Mouse (Mus musculus) cortical plate, adult 2 months (tissue): ENCODE measurements around the gene Gimap7. TPM values are rescaled to one million over a fixed set of nuclear protein-coding genes. Genes with fewer than 3 reads are reported as not detected.
A peak's percentile ranks its signal among the peaks of the same experiment; 100 is the strongest.

Experiments
- H3K27ac ChIP-seq: fragments of 200-500 bp; 2 replicates; pipeline ENCODE4 v1.5.1; 2012; ENCODE audit warnings: low read length, control low read depth, inconsistent platforms; ENCODE audit not compliant: insufficient read depth
- H3K4me1 ChIP-seq: fragments of 200-500 bp; 2 replicates; pipeline ENCODE4 v1.6.1; 2011; ENCODE audit warnings: low read length; ENCODE audit not compliant: control insufficient read depth, insufficient read depth
- H3K4me3 ChIP-seq: fragments of 200-500 bp; 2 replicates; pipeline ENCODE4 v1.5.1; 2011; ENCODE audit warnings: mild to moderate bottlenecking, low read length, control low read depth; ENCODE audit not compliant: insufficient read depth
- CTCF ChIP-seq: fragments of 200-500 bp; IDR thresholded peaks from 2 replicates; pipeline ENCODE4 v1.5.1; 2011; ENCODE audit warnings: mild to moderate bottlenecking, control low read depth, low read length; ENCODE audit not compliant: insufficient read depth; ENCODE audit errors: extremely low read depth
- POLR2A ChIP-seq: fragments of 200-500 bp; IDR thresholded peaks from 2 replicates; pipeline ENCODE4 v1.6.1; 2011; ENCODE audit warnings: mild to moderate bottlenecking, low read length, control low read depth; ENCODE audit not compliant: insufficient read depth; ENCODE audit errors: extremely low read depth
- polyA plus RNA-seq: library from polyadenylated mRNA; depleted of rRNA; stranded (reverse); fragments of >200 nt; gene quantifications from 2 replicates; pipeline ENCODE4 v1.2.3, GENCODE M21; 2012

Gimap7 gene
- polyA plus RNA-seq, 1 experiment: not detected

DNA sequence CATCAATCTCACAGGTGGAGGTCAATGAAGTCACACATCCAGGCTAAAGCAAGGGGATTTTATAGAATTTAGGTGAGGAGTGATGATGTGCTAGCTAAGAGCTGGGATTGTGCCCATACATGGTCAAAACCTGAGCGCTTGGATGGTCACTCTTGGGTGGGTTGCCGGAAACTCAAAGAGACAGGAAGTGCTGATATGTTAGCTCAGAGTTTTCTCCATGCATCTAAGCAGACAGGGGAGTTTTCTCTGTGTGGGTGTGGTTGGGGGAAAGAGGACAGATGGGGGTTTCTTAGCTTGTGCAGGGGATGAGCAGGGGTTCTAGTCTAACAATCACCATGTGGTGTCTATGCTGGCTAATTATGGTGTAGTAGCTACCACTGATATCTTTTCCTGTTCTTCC lies 29.1 kb upstream of the Gimap7 start:
- no peak overlapping the region for H3K27ac ChIP-seq
- TF ChIP-seq CTCF: no peak
- no peak for TF ChIP-seq POLR2A
- no peaks in the 10 kb centered on the region for H3K4me1 ChIP-seq
- H3K4me3 ChIP-seq: no peak overlapping the region

DNA sequence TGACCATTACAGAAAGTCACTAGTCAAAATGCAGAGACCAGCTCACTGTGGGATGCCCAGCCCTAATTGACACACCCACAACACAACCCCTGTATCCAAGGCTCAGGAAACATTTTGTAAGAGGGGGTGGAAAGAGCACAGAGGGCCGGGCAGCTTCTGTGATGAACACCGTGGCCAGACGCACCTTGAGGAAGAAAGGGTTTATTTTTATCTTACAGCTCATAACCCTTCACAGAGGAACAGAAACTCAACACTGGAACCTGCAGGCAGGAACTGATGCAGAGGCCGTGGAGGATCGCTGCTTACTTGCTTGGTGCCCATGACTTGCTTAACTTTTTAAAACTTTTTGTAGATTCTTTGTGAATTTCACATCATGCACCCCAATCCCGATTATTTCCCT lies 25.5 kb upstream of the Gimap7 start:
- H3K4me1 ChIP-seq: no peaks in the 10 kb centered on the region
- no peak overlapping the region for H3K27ac ChIP-seq
- TF ChIP-seq CTCF (no peak), POLR2A (no peak)
- H3K4me3 ChIP-seq: no peak overlapping the region

DNA sequence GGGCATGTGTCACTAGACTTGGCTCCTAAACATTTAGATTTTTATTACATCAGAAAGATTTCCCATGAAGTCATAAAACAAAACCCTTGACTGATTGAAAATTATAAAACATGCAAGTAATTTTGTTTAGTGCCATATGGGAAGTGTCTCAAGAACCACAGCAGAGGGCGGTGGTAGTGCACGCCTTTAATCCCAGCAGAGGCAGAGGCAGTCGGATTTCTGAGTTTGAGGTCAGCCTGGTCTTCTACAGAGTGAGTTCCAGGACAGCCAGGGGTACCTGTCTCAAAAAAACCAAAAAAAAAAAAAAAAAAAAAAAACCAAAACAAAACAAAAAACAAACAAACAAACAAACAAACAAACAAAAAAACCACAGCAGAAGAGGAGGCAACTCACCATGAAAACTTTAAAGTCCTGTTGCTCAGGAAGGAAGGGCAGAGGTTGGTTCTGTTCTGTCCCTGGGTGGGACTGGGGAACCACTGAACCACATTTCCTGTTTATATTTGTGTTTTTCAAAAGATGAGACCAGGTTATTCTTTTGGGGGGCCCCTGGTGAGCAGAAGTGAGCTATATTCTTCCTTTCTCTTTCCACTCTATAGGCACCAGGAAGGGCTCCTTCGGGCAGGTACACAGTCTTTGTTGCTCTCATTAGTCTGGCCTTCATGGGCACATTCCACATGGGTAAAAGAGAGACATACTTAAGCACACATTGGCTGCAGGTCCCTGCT lies 21.4 kb upstream of the Gimap7 start:
- no peak overlapping the region; the same call in 1 of the 2 replicates for H3K27ac ChIP-seq
- H3K4me3 ChIP-seq: no peak overlapping the region
- no peaks in the 10 kb centered on the region for H3K4me1 ChIP-seq
- no peak for TF ChIP-seq POLR2A
- no peak for TF ChIP-seq CTCF

DNA sequence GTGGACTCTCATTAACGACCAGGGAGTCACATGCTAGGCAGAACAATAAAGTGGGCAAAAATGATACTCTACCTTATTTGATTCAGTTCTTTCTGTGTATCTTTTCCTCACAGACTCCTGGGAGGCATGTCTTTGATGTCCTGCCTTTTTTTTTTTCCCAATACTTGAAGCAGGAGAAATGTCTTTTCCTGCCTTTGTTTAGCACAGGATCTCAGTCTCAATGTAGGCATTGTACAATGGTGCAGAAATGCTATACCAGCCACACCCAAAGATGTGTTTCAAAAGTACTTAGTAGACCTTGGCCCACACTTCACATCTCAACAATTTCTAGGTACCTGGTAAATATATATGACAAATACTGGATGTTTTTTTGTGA lies 20.9 kb upstream of the Gimap7 start:
- TF ChIP-seq CTCF (no peak), POLR2A (no peak)

DNA sequence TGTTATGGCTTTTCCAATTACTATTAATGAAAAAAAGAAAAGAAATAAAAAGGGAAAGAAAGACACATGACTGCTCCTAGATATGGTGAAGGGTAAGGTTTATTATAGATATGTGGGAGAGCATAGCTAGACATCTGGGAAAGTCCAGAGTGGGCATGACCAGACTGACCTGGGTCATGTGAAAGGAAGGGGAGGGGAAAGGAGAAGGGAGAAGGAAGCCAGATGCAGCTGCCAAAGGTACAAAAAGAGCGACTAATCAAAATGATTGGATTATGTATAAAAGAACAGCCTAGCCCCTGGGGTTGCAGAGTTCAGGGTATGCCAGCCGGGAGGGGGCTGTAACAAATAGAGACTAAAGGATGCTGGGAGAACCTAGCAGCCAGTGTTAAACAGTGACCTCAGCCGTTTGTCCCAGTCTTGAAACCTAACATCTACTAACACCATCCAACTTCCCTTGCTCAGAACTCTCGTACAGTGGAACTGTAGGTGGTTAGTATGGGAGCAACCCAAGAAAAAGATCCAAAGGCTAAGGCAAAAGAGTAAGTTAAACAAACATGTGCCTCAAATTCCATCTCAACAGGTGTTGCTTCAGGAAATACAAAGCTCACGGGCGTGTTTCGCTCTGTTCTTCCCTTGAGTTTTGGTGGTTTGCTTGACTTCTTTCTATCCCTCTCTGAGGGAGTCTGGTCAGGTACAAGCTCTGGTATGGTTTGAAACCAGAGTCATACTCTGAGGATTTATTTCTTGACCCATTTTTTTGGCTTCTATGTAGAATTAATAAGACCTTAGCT lies 20.2 kb upstream of the Gimap7 start:
- no peak overlapping the region for H3K4me3 ChIP-seq
- H3K4me1 ChIP-seq: no peaks in the 10 kb centered on the region
- TF ChIP-seq POLR2A (no peak), CTCF (no peak)
- H3K27ac ChIP-seq: 0 out of 2 replicates have a peak overlapping the region, but pooled peaks have one; percentile 1

More for the DNA sequence above, 20.9 kb upstream of the Gimap7 start:
- Histone ChIP-seq H3K4me3 (no peak overlapping the region), H3K4me1 (no peaks in the 10 kb centered on the region), H3K27ac (no peak overlapping the region; the same call in 1 of the 2 replicates)

DNA sequence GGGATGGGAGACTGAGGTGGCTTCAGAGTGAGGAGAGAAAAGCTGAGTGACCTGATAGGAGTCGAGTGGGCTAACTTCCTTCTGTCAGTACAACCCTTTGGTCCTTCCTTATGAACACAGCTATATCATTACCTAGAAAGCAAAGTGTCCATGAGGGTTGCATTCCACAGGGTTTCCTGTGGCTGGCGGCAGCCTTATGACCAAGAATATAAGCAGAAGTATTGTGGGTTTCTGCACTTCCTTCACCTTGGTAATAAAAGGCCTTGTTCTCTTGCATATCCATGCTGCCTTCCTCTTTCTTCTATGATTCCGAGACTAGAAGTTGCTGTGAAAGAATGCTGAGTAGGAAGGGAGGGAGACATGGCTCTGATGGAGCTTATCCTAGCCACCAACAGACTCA lies 19.5 kb upstream of the Gimap7 start:
- no peak overlapping the region for H3K4me3 ChIP-seq
- no peaks in the 10 kb centered on the region for H3K4me1 ChIP-seq
- TF ChIP-seq POLR2A: no peak
- TF ChIP-seq CTCF: no peak
- H3K27ac ChIP-seq: no peak overlapping the region

DNA sequence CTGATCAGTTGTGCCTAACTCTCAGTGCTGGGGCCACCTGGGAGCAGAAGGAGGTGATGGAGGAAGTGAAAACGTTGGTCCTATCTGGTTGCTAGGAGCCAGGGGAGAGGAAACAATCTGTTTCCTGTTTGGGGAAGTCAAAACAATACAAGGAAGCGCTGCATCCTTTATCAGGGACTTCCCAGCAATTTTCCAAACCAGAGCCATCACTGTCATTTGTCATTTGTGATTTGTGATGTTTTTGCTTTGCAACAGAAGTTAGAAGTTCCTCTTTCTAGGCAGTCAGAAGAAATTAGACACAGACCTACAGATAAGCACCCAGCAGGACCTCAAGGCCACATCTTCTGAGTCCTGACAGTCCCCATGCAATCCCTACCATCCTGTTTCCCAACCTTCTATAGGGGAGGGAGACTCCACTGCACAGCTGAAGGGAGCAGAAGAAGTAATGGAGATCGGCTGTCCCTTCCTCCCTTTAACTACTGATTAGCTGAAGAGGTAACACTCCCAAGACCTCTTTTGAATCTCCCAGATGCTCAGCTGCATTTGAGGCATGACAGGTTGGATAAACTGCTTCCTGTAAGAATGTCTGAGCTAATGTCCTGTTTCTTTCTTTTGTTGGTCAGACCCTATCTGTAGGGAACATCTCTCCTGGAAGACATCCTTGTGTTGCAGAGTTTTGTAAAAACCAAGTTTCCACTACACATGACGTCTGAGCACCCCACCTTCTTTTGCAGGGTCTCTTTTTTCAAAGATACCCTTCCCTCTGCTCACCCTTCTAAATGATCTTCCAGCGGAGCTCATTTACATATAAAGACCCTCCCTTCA lies 18.0 kb upstream of the Gimap7 start:
- TF ChIP-seq CTCF (no peak), POLR2A (no peak)
- Histone ChIP-seq H3K27ac (peak overlapping the region; percentile 65; the same call in 1 of the 2 replicates), H3K4me1 (no peaks in the 10 kb centered on the region)

DNA sequence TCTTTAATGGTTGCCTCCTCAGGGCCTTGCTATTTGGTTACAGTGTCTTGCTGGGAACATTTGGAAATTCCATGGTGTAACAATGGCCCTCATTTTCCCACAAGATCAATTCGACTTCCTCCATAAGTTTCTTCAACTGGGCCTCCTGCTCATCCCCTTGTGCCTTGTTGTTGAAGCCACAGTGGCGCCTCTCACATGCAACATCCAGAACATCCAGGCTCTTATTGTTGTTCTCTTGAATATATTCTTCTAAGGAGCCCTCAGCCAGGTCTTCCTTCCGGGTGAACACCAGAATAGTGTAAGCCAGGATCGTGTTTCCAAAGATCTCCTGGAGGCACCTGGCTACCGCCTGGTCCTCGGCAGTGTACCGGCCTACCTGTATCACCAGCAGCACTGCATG lies 16.3 kb upstream of the Gimap7 start:
- Histone ChIP-seq H3K4me1 (no peaks in the 10 kb centered on the region), H3K4me3 (no peak overlapping the region), H3K27ac (no peak overlapping the region)
- TF ChIP-seq POLR2A: no peak
- no peak for TF ChIP-seq CTCF

More for the DNA sequence above, 18.0 kb upstream of the Gimap7 start:
- H3K4me3 ChIP-seq: no peak overlapping the region

DNA sequence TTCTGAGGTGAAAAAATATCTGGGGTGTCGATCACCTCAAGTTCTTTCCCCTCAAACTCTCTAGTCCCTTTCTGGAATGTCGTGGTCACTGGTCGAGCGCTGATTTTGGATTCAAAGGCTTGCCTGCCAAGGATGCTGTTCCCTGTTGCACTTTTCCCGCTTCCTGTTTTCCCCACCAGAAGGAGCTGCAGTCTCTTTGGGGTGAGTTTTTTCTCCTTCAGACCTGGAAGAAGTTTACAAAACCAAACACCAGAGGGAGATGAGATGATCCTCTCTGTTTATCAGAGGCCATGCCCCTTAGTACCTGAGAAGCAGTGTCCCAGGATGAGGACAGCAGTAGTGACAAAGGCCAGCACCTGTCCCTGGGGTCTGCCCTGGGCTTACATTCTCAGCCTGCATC lies 15.8 kb upstream of the Gimap7 start:
- Histone ChIP-seq H3K4me3 (no peak overlapping the region), H3K27ac (no peak overlapping the region), H3K4me1 (no peaks in the 10 kb centered on the region)
- no peak for TF ChIP-seq POLR2A

DNA sequence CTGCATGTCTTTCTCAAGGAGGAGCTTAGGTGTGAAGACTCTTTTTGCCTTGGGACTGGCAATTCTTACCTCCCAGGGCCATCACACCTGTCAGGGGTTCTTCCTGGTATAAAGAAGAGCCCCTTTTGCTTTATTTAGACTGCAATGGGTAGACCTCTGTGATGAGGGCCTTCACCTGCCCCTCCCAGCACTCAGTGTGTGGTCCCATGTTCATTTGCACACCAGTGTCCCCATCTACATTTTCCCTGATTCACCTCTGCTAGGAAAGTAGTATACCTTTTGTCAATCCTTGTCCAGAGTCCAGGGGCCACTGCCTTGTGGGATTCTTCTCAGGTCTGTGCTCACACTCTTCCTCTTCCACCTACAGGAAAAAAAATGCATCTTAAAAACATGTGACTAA lies 14.3 kb upstream of the Gimap7 start:
- H3K27ac ChIP-seq: no peak overlapping the region
- TF ChIP-seq CTCF: no peak
- TF ChIP-seq POLR2A: no peak
- no peak overlapping the region for H3K4me3 ChIP-seq
- H3K4me1 ChIP-seq: no peaks in the 10 kb centered on the region
